Mouse (Mus musculus) activated CD4-positive, CD25-positive, alpha-beta regulatory T cell, adult 4 months (primary cell): ENCODE data around the gene Ccdc38. TPM values are rescaled to one million over a fixed set of nuclear protein-coding genes. Genes with fewer than 3 reads are reported as not detected.
"Not testable (repeated sequence)": the region's sequence is repeated elsewhere in the genome, so short reads cannot be mapped to it uniquely, and the experiment has no call there.

Experiments
- ATAC-seq: one replicate; pipeline ENCODE4 v1.8.0; 2017
- polyA plus RNA-seq, 2 experiments: library from polyadenylated mRNA; unstranded; fragments of 100-300 nt; shearing (Covaris generic); gene quantifications; one replicate each; pipeline ENCODE4 v1.2.1; 2017

The Ccdc38 gene
- polyA plus RNA-seq, 2 experiments from 2014 or later, result 1.5 to 4.2 TPM

DNA sequence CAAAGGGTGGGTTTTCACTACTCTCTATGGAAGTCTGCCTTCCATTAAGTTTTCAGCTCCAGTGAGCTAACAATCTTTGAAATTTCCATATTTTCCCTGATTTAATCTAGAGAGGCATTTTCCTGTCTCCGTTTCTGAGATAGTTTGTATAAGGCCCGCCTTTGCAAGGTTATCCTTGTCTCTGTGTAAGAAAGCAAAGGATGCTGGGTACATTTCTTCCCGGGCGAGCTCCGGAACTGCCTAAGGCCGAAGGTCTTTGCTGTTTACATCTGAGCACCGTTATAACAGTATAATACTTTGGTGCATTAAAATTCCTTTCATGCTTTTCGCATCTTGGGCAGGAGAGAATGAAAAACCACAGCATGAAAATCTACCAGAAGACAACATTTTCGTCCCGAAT lies 9.4 kb downstream of the Ccdc38 start:
- no peak for ATAC-seq

- ATAC-seq, result no peak
These were observed 12.2 kb downstream of the Ccdc38 start for GRCm38 (mm10) chr10:93552596-93552995.

- not testable (repeated sequence) for ATAC-seq
These were observed 17.5 kb downstream of the Ccdc38 start for GRCm38 (mm10) chr10:93557971-93558370.

- ATAC-seq, result no peak
These were observed 19.4 kb downstream of the Ccdc38 start for GRCm38 (mm10) chr10:93559786-93560185.

DNA sequence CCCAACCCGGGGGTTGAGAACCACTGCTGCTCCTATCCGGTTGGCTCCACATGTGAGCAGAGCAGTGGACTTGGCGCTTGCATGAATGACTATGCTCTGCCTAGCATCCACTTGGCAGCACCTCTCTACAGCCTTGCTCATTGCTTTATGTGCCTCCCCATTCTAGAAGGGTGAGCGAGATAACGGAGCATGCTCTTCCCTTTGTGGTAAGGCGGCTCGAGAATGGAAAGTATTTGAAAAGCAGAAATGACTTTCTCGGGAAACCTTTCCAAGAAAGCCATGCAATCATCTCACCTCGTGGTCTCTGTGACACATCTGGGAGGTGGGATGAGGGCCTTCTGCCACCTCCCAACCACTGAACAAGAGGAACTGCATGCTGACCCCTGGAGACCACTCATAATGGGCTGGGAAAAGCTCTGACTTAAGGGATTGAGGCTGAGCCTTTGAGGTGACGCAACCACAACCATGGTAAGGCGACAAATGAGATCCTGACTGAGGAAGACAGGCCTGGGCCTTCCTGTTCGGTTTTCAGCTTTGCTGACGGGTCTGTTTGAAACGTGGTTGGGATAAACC lies 24.2 kb downstream of the Ccdc38 start:
- ATAC-seq, result no peak

DNA sequence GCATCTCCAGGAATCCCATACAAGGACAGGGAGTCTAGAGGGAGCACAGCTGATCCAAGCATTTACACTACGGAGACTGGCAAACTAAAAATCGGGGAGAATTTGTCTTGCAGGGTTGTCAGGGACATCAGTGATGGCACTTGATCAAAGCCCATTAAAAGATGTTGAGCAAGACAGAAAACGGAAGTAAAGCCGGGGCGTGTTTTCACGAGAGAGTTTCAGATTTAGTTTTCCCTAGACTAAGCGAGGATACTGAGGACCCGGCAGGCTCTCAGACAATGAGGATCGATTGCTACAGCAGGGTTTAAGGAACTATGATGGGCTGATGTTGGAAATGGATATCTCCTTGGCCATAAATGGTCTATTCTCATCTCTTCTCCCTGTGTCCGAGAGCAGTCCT lies 26.6 kb downstream of the Ccdc38 start:
- ATAC-seq, result no peak

DNA sequence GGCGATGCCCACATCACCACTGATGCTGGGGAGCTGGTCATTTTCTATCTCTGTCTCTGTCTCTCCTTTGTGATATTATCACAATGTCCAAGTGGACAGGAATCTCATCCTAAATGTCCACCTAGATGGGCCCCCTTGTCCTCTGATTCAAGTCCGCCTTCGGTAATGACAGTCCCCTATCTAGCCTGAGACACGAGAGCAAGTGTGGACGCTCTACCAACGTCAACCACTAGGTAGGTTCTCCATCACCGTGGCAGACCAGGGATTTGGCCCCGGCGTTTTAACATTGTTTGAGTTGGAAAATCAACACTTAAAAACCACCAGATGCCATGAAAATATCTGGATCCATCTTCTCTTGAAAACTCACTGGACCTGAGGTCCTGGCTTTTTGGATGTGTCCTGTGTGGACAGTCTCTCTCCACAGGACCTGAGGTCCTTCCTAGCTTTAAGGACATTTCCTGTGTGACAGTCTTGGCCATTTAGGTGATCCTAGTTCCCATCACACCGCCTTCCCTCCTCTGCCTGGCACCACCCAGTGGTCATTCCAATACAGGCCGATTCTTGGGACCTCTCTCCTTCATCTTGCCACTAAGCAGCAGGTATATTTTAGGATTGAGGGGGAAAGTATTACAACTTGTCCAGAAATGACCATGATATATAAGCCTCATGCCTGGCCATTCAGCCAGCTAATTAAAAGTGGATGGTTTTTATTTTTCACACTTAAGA lies 27.6 kb downstream of the Ccdc38 start:
- no peak for ATAC-seq

GRCm38 (mm10) chr10:93568671-93569070 lies 28.2 kb downstream of the Ccdc38 start:
- ATAC-seq, result no peak

- no peak for ATAC-seq
These were observed 31.8 kb downstream of the Ccdc38 start for GRCm38 (mm10) chr10:93572209-93572608.

DNA sequence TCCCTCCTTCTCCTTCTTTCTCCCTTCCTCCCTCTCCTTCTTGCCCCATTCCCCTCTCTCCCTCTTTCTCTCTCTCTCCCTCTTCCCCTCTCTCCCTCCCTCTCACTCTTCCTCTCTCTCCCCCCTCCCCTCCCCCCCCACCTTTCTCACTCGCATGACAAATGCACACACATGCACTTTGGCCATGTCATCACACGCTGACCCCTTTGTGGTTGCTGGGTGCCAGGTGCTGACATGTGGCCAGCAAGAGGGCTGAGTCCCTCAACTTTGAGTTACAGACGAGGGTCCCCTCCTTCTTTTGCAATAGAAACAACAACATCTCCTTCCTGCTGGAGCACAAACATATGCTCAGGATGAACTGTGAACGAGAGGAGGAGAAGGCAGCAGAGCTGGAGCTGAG lies 34.5 kb downstream of the Ccdc38 start:
- ATAC-seq, result no peak

- no peak for ATAC-seq
These were observed 35.5 kb downstream of the Ccdc38 start for GRCm38 (mm10) chr10:93575960-93576359.

- peak; percentile 77 for ATAC-seq
These were observed 36.9 kb downstream of the Ccdc38 start for GRCm38 (mm10) chr10:93577271-93577886.

GRCm38 (mm10) chr10:93588796-93589195 lies 48.4 kb downstream of the Ccdc38 start:
- ATAC-seq, result peak; percentile 27

DNA sequence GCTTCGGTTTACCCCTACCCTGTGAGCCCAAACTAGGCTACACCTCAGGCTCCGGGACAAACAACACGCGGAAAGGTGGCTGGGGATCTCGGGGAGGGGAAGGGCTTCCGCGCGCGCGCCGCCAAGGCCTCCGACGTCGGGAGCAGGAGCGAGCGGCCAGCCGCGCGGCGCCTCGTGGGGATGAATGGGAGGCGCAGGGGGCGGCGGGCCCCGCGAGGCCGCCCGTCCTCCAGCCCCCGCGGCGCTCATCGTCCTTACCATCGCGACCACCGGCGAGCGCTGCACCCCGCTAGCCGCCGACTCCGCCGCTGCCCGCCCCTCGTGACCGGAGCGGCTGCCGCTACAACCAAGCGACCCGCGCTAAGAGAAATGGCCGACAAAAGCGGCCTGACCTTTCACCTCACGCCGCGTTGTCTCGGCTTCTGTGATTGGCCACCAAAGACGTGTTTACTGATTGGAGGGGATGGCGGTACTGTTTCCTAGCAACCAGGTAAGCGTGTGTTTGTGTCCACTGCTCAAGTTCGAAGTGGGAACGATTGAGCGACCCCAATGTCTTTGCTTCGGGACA lies 48.9 kb downstream of the Ccdc38 start, which contains the start of gene Snrpf:
TSS of gene Snrpf (minus strand) at position 426 of the 568 bp plus-strand sequence.
- peak; percentile 76 for ATAC-seq

GRCm38 (mm10) chr10:93592456-93592855 lies 52.0 kb downstream of the Ccdc38 start:
- ATAC-seq, result no peak

DNA sequence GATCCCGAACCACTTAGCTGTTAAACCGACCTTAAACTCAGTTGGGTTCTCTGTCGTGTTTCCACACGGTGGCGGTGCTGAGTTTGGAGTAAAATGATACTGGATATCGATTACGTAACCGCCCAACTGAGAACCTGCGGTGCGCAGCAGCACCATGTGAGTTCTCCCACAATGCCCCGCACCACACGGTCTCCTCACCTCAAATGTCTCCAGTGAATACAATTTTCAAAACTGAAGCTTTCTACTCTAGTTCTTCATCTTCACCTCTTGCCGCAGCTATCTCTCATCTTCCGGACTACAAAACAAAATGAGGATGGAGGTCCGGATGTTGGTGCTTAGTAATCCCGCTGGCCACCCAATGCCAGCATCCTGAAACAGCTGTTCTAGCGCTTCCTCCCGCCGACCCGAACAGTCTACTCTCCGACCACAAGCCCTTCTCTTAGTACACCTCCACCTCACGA lies 53.6 kb downstream of the Ccdc38 start:
- peak; percentile 74 for ATAC-seq

GRCm38 (mm10) chr10:93595831-93596230 lies 55.4 kb downstream of the Ccdc38 start:
- ATAC-seq, result no peak

DNA sequence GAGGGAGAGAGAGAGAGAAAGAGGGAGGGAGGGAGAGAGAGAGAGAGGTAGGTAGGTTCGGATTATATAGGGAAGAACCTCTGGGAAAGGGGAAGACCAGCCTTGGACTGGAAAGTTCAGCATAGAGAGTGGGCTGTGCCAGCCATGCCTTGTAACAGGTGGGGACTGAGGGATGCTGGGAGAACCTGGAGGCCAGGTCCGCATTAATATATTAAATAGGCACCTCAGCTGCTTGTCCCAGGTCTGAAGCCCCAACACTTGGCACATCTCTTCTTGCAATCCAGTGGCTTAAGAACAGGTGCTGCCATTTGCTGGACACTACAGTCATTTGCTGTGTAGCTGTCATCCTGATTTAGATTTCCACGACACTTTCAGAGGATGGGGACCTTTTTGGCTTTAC lies 56.2 kb downstream of the Ccdc38 start:
- ATAC-seq, result no peak

GRCm38 (mm10) chr10:93602309-93602708 lies 61.9 kb downstream of the Ccdc38 start:
- ATAC-seq, result no peak

DNA sequence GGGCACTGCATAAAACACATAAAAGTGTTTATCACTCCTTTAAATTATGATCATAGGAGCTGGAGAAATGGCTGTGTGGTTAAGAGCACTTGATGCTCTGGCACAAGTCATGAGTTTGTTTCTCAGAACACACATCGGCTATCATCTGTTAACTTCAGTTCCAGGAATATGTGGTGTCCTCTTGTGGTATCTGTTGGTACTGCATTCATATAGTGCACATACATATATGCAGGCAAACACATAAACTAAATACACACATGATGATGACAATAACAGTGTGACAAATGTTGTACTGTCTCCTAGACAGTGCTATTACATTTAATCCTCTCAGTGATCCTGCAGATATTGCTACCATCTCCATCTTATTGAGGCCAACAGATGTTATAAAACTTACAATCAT lies 62.8 kb downstream of the Ccdc38 start:
- ATAC-seq, result no peak

DNA sequence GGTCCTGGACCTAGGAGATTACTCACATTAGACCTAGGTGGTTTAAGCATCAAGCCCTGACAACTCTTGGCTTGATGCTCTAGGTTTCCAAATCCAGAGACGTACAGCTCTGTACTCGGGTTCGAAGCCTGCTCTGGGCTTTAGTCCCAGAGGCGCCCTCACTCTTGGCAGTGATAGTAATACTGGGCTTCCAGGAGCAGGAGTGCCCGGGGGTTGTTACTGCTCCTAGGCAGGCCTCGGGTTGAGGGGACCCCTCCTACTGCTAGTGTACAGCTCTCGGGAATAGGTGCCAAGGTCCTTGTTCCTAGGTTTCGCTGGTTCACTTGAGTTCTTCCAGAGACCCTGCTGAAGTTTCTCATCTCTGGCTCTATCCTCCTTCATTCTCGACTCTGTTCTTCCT lies 65.9 kb downstream of the Ccdc38 start:
- ATAC-seq, result no peak

- peak; percentile 32 for ATAC-seq
These were observed 67.6 kb downstream of the Ccdc38 start for GRCm38 (mm10) chr10:93608051-93608450.

- no peak for ATAC-seq
These were observed 68.8 kb downstream of the Ccdc38 start for GRCm38 (mm10) chr10:93609236-93609635.

- ATAC-seq, result no peak
These were observed 70.5 kb downstream of the Ccdc38 start for GRCm38 (mm10) chr10:93610896-93611295.
